In genomic region chr4:148159544-148160435, GRCm38 (mm10) we compare ENCODE assay signal across 7 mouse cellular contexts. TPM values are rescaled to one million over a fixed set of nuclear protein-coding genes. Genes with fewer than 3 reads are reported as not detected.
DNase-seq lines count a peak whose midpoint lies in the region; ATAC-seq and TF ChIP-seq lines count a peak whose summit lies in the region.

No protein-coding gene starts in this region.

- 0 out of 2 replicates have a peak, but pooled peaks have one; percentile 19 for TF ChIP-seq CTCF in kidney, adult 2 months (conservative IDR thresholded peaks at IDR 0.05; ENCODE audit: insufficient read depth, insufficient read length, low read depth, low read length)
- TF ChIP-seq CTCF in spleen, adult 2 months (IDR thresholded peaks at IDR 0.05; ENCODE audit: extremely low read depth, insufficient read depth, insufficient read length, insufficient replicate concordance), result no peak

- H3K27ac ChIP-seq in embryonic facial prominence, embryonic 12.5 days, result peak overlapping the region; percentile 32; the same call in 1 of the 2 replicates
- peak overlapping the region; percentile 58 for H3K27ac ChIP-seq in kidney, adult 2 months (ENCODE audit: insufficient read depth, low read depth, low read length)
- H3K27ac ChIP-seq in limb, embryonic 12.5 days, result peak overlapping the region; percentile 56; the same call in 1 of the 2 replicates
- peak overlapping the region; percentile 90 for H3K27ac ChIP-seq in midbrain, embryonic 15.5 days
- no peak overlapping the region for H3K27ac ChIP-seq in spleen, adult 2 months (ENCODE audit: insufficient read depth, low read length)

- peak overlapping the region; percentile 94 for H3K4me2 ChIP-seq in embryonic facial prominence, embryonic 12.5 days (replicated peaks)
- peak overlapping the region; percentile 98 for H3K4me2 ChIP-seq in limb, embryonic 12.5 days
- H3K4me2 ChIP-seq in midbrain, embryonic 15.5 days, result peak overlapping the region; percentile 94

- peak overlapping the region; percentile 60 for H3K4me3 ChIP-seq in embryonic facial prominence, embryonic 12.5 days
- peak overlapping the region; percentile 69 for H3K4me3 ChIP-seq in kidney, adult 2 months (ENCODE audit: insufficient read depth, low read depth, low read length)
- peak overlapping the region; percentile 64 for H3K4me3 ChIP-seq in limb, embryonic 12.5 days (replicated peaks)
- H3K4me3 ChIP-seq in midbrain, embryonic 15.5 days, result peak overlapping the region; percentile 79
- peak overlapping the region; percentile 64 for H3K4me3 ChIP-seq in spleen, adult 2 months (ENCODE audit: extremely low read depth, insufficient read depth, insufficient read length)

- peak; percentile 94 for DNase-seq in adrenal gland, postnatal 25 days
- DNase-seq in heart, adult 11 months, result peak; percentile 99
- DNase-seq in kidney, adult 2 months, result peak; percentile 98
- peak; percentile 79 to 85 for DNase-seq in spleen, adult 2 months (ENCODE audit: low read depth in 1 of 2, low spot score in 2 of 2)

- peaks cover 53% of the 10 kb centered on the region for H3K27me3 ChIP-seq in embryonic facial prominence, embryonic 12.5 days
- H3K27me3 ChIP-seq in kidney, adult 2 months (replicated peaks; ENCODE audit: control insufficient read depth, insufficient read depth, low read length), result no peaks in the 10 kb centered on the region
- peaks cover 68% of the 10 kb centered on the region for H3K27me3 ChIP-seq in limb, embryonic 12.5 days
- H3K27me3 ChIP-seq in midbrain, embryonic 15.5 days (replicated peaks), result peaks cover 35% of the 10 kb centered on the region
- peaks cover 16% of the 10 kb centered on the region for H3K27me3 ChIP-seq in spleen, adult 2 months (ENCODE audit: control insufficient read depth, insufficient read depth, low read length)

- H3K9me3 ChIP-seq in embryonic facial prominence, embryonic 12.5 days, result no peaks in the 10 kb centered on the region
- no peaks in the 10 kb centered on the region for H3K9me3 ChIP-seq in limb, embryonic 12.5 days
- no peaks in the 10 kb centered on the region for H3K9me3 ChIP-seq in midbrain, embryonic 15.5 days

- WGBS in embryonic facial prominence, embryonic 12.5 days, result under 1% methylated on average over 53 of the region's 55 CpGs
- WGBS in kidney, adult 2 months, result under 1% methylated on average over 49 of the region's 55 CpGs
- WGBS in limb, embryonic 12.5 days, result under 1% methylated on average over 54 of the region's 55 CpGs
- WGBS in midbrain, embryonic 15.5 days, result under 1% methylated on average over 50 of the region's 55 CpGs
- under 1% methylated on average over 46 of the region's 55 CpGs for WGBS in spleen, adult 2 months

- peak; percentile 54 for TF ChIP-seq POLR2A in kidney, adult 2 months (IDR thresholded peaks at IDR 0.05; ENCODE audit: low read depth, low read length)
- no peak for TF ChIP-seq POLR2A in spleen, adult 2 months (IDR thresholded peaks at IDR 0.05; ENCODE audit: low read depth, low read length)

- H3K36me3 ChIP-seq in embryonic facial prominence, embryonic 12.5 days, result peaks cover 15% of the 10 kb centered on the region; the same call in 1 of the 2 replicates
- H3K36me3 ChIP-seq in kidney, adult 2 months (ENCODE audit: control insufficient read depth, insufficient read depth, low read length), result no peaks in the 10 kb centered on the region; the same call in 1 of the 2 replicates
- H3K36me3 ChIP-seq in limb, embryonic 12.5 days, result peaks cover 36% of the 10 kb centered on the region
- peaks cover 16% of the 10 kb centered on the region for H3K36me3 ChIP-seq in midbrain, embryonic 15.5 days (replicated peaks)
- H3K36me3 ChIP-seq in spleen, adult 2 months (ENCODE audit: control insufficient read depth, insufficient read depth, low read length), result no peaks in the 10 kb centered on the region

- H3K9ac ChIP-seq in embryonic facial prominence, embryonic 12.5 days, result peak overlapping the region; percentile 62
- H3K9ac ChIP-seq in limb, embryonic 12.5 days (replicated peaks), result peak overlapping the region; percentile 65
- peak overlapping the region; percentile 84 for H3K9ac ChIP-seq in midbrain, embryonic 15.5 days

- peak; percentile 80 for ATAC-seq in embryonic facial prominence, embryonic 12.5 days (ENCODE audit: insufficient number of reproducible peaks, insufficient read depth, low FRiP score, low TSS enrichment)
- ATAC-seq in limb, embryonic 12.5 days (ENCODE audit: insufficient number of reproducible peaks, insufficient read depth, low FRiP score, low TSS enrichment, low read depth), result peak; percentile 81
- ATAC-seq in midbrain, embryonic 15.5 days (replicated peaks), result peak; percentile 87

- H3K4me1 ChIP-seq in embryonic facial prominence, embryonic 12.5 days, result peaks cover 21% of the 10 kb centered on the region
- H3K4me1 ChIP-seq in kidney, adult 2 months (ENCODE audit: control insufficient read depth, insufficient read depth, low read length), result peaks cover 5% of the 10 kb centered on the region; the same call in 1 of the 2 replicates
- H3K4me1 ChIP-seq in limb, embryonic 12.5 days (replicated peaks), result peaks cover 39% of the 10 kb centered on the region
- peaks cover 41% of the 10 kb centered on the region for H3K4me1 ChIP-seq in midbrain, embryonic 15.5 days
- H3K4me1 ChIP-seq in spleen, adult 2 months (ENCODE audit: control insufficient read depth, insufficient read depth, insufficient read length), result peaks cover 11% of the 10 kb centered on the region

RNA-seq across cellular contexts. Expression of gene Fbxo44, which starts 0.5 kb away (rescaled TPM):
- total RNA-seq in adrenal gland, postnatal 25 days (2021), result 7.0 and 14.6 TPM in 2 replicates
- 19.7 and 23.6 TPM in 2 replicates for polyA plus RNA-seq in embryonic facial prominence, embryonic 12.5 days (2016; fragmentation: Nextera tagmentation; extraction: Ambion mirVana)
- 29.8 and 45.7 TPM in 2 replicates for polyA plus RNA-seq in kidney, adult 2 months (2012; rRNA removed)
- 17.5 and 18.7 TPM in 2 replicates for polyA plus RNA-seq in limb, embryonic 12.5 days (2016; fragmentation: Nextera tagmentation; extraction: Ambion mirVana)
- polyA plus RNA-seq in midbrain, embryonic 15.5 days (2015; fragmentation: Nextera tagmentation; extraction: Ambion mirVana), result 93.3 and 97.6 TPM in 2 replicates
- 3.5 and 8.1 TPM in 2 replicates for polyA plus RNA-seq in spleen, adult 2 months (2012; rRNA removed)

RNA-seq across cellular contexts. Expression of gene Fbxo2, which starts 0.6 kb away (rescaled TPM):
- 4.5 and 4.7 TPM in 2 replicates for total RNA-seq in adrenal gland, postnatal 25 days (2021)
- 4.1 and 4.7 TPM in 2 replicates for polyA plus RNA-seq in embryonic facial prominence, embryonic 12.5 days (2016; fragmentation: Nextera tagmentation; extraction: Ambion mirVana)
- 1.5 and 2.3 TPM in 2 replicates for polyA plus RNA-seq in kidney, adult 2 months (2012; rRNA removed)
- 2.5 and 3.3 TPM in 2 replicates for polyA plus RNA-seq in limb, embryonic 12.5 days (2016; fragmentation: Nextera tagmentation; extraction: Ambion mirVana)
- polyA plus RNA-seq in midbrain, embryonic 15.5 days (2015; fragmentation: Nextera tagmentation; extraction: Ambion mirVana), result 5.9 and 6.2 TPM in 2 replicates
- polyA plus RNA-seq in spleen, adult 2 months (2012; rRNA removed), result 0.14 and 0.28 TPM in 2 replicates

RNA-seq across cellular contexts. Expression of gene Fbxo6, which starts 7.8 kb away (rescaled TPM):
- total RNA-seq in adrenal gland, postnatal 25 days (2021), result 45.2 and 55.3 TPM in 2 replicates
- polyA plus RNA-seq in embryonic facial prominence, embryonic 12.5 days (2016; fragmentation: Nextera tagmentation; extraction: Ambion mirVana), result 10.6 and 10.8 TPM in 2 replicates
- 58.2 and 63.4 TPM in 2 replicates for polyA plus RNA-seq in kidney, adult 2 months (2012; rRNA removed)
- polyA plus RNA-seq in limb, embryonic 12.5 days (2016; fragmentation: Nextera tagmentation; extraction: Ambion mirVana), result 11.8 and 11.9 TPM in 2 replicates
- polyA plus RNA-seq in midbrain, embryonic 15.5 days (2015; fragmentation: Nextera tagmentation; extraction: Ambion mirVana), result 21.6 and 21.7 TPM in 2 replicates
- 30.8 and 31.6 TPM in 2 replicates for polyA plus RNA-seq in spleen, adult 2 months (2012; rRNA removed)

RNA-seq across cellular contexts. Expression of gene Draxin, which starts 29.3 kb away (rescaled TPM):
- total RNA-seq in adrenal gland, postnatal 25 days (2021), result 0.15 and 0.24 TPM in 2 replicates
- 1.7 and 1.8 TPM in 2 replicates for polyA plus RNA-seq in embryonic facial prominence, embryonic 12.5 days (2016; fragmentation: Nextera tagmentation; extraction: Ambion mirVana)
- polyA plus RNA-seq in kidney, adult 2 months (2012; rRNA removed), result 0.03 and 0.11 TPM in 2 replicates
- 1.8 and 1.9 TPM in 2 replicates for polyA plus RNA-seq in limb, embryonic 12.5 days (2016; fragmentation: Nextera tagmentation; extraction: Ambion mirVana)
- 15.1 and 15.7 TPM in 2 replicates for polyA plus RNA-seq in midbrain, embryonic 15.5 days (2015; fragmentation: Nextera tagmentation; extraction: Ambion mirVana)
- 1.9 and 2.5 TPM in 2 replicates for polyA plus RNA-seq in spleen, adult 2 months (2012; rRNA removed)

RNA-seq across cellular contexts. Expression of gene Mad2l2, which starts 29.6 kb away (rescaled TPM):
- total RNA-seq in adrenal gland, postnatal 25 days (2021), result 16.2 and 20.3 TPM in 2 replicates
- 80.2 and 87.3 TPM in 2 replicates for polyA plus RNA-seq in embryonic facial prominence, embryonic 12.5 days (2016; fragmentation: Nextera tagmentation; extraction: Ambion mirVana)
- polyA plus RNA-seq in kidney, adult 2 months (2012; rRNA removed), result 22.8 and 25.5 TPM in 2 replicates
- polyA plus RNA-seq in limb, embryonic 12.5 days (2016; fragmentation: Nextera tagmentation; extraction: Ambion mirVana), result 104 and 107 TPM in 2 replicates
- polyA plus RNA-seq in midbrain, embryonic 15.5 days (2015; fragmentation: Nextera tagmentation; extraction: Ambion mirVana), result 99.2 and 112 TPM in 2 replicates
- 21.0 and 24.7 TPM in 2 replicates for polyA plus RNA-seq in spleen, adult 2 months (2012; rRNA removed)
